Mouse (Mus musculus): ENCODE measurements around the gene Ssbp3. TPM values are rescaled to one million over a fixed set of nuclear protein-coding genes. Genes with fewer than 3 reads are reported as not detected.

Gene Ssbp3
- polyA plus RNA-seq, 1 experiment from 2014 or later, result 167 TPM

GRCm38 (mm10) chr4:106869539-106869951 is 41.0 kb upstream of the Ssbp3 start:
- Histone ChIP-seq H3K27me3 (replicated peaks; ENCODE audit: control insufficient read depth, insufficient read depth, low read length) (no peaks in the 10 kb centered on the region), H3K4me3 (replicated peaks; ENCODE audit: low read length) (no peak overlapping the region), H3K4me1 (replicated peaks; ENCODE audit: control insufficient read depth, insufficient read depth, low read length) (peaks cover 20% of the 10 kb centered on the region), H3K4me2 (ENCODE audit: low read length) (no peak overlapping the region), H3K9me3 (ENCODE audit: control insufficient read depth, low read length) (no peaks in the 10 kb centered on the region), H3K36me3 (ENCODE audit: control insufficient read depth, insufficient read depth) (no peaks in the 10 kb centered on the region), H3K27ac (ENCODE audit: low read length) (no peak overlapping the region), H3K9ac (replicated peaks; ENCODE audit: low read depth, low read length) (no peak overlapping the region)
- WGBS, result 80% methylated on average over 3 of the region's 3 CpGs
- no peak for ATAC-seq

- no peaks in the 10 kb centered on the region for H3K9me3 ChIP-seq (ENCODE audit: control insufficient read depth, low read length)
- H3K27me3 ChIP-seq (replicated peaks; ENCODE audit: control insufficient read depth, insufficient read depth, low read length), result no peaks in the 10 kb centered on the region
- no peak overlapping the region for H3K4me3 ChIP-seq (replicated peaks; ENCODE audit: low read length)
- no peak overlapping the region for H3K4me2 ChIP-seq (ENCODE audit: low read length)
- no peaks in the 10 kb centered on the region for H3K36me3 ChIP-seq (ENCODE audit: control insufficient read depth, insufficient read depth)
- ATAC-seq, result no peak
- H3K27ac ChIP-seq (ENCODE audit: low read length), result no peak overlapping the region
- peaks cover 15% of the 10 kb centered on the region for H3K4me1 ChIP-seq (replicated peaks; ENCODE audit: control insufficient read depth, insufficient read depth, low read length)
- WGBS, result 94% methylated on average over 2 of the region's 2 CpGs
- no peak overlapping the region for H3K9ac ChIP-seq (replicated peaks; ENCODE audit: low read depth, low read length)
These were observed 39.9 kb upstream of the Ssbp3 start for GRCm38 (mm10) chr4:106870556-106870955.

- H3K27me3 ChIP-seq (replicated peaks; ENCODE audit: control insufficient read depth, insufficient read depth, low read length), result no peaks in the 10 kb centered on the region
- H3K4me1 ChIP-seq (replicated peaks; ENCODE audit: control insufficient read depth, insufficient read depth, low read length), result no peaks in the 10 kb centered on the region
- no peak overlapping the region for H3K9ac ChIP-seq (replicated peaks; ENCODE audit: low read depth, low read length)
- no peaks in the 10 kb centered on the region for H3K36me3 ChIP-seq (ENCODE audit: control insufficient read depth, insufficient read depth)
- no peak overlapping the region for H3K4me3 ChIP-seq (replicated peaks; ENCODE audit: low read length)
- no peaks in the 10 kb centered on the region for H3K9me3 ChIP-seq (ENCODE audit: control insufficient read depth, low read length)
- no peak overlapping the region for H3K27ac ChIP-seq (ENCODE audit: low read length)
- H3K4me2 ChIP-seq (ENCODE audit: low read length), result no peak overlapping the region
- ATAC-seq, result no peak
- 93% methylated on average over 7 of the region's 7 CpGs for WGBS
These were observed 36.0 kb upstream of the Ssbp3 start for GRCm38 (mm10) chr4:106874501-106874900.

- Histone ChIP-seq H3K9me3 (ENCODE audit: control insufficient read depth, low read length) (no peaks in the 10 kb centered on the region), H3K27me3 (replicated peaks; ENCODE audit: control insufficient read depth, insufficient read depth, low read length) (no peaks in the 10 kb centered on the region), H3K4me2 (ENCODE audit: low read length) (no peak overlapping the region), H3K36me3 (ENCODE audit: control insufficient read depth, insufficient read depth) (no peaks in the 10 kb centered on the region), H3K4me1 (replicated peaks; ENCODE audit: control insufficient read depth, insufficient read depth, low read length) (no peaks in the 10 kb centered on the region), H3K4me3 (replicated peaks; ENCODE audit: low read length) (no peak overlapping the region), H3K27ac (ENCODE audit: low read length) (no peak overlapping the region), H3K9ac (replicated peaks; ENCODE audit: low read depth, low read length) (no peak overlapping the region)
- ATAC-seq, result no peak
- 88% methylated on average over 6 of the region's 6 CpGs for WGBS
These were observed 29.4 kb upstream of the Ssbp3 start for GRCm38 (mm10) chr4:106881101-106881500.

GRCm38 (mm10) chr4:106883149-106883548 is 27.4 kb upstream of the Ssbp3 start:
- no peaks in the 10 kb centered on the region for H3K9me3 ChIP-seq (ENCODE audit: control insufficient read depth, low read length)
- no peak overlapping the region for H3K4me3 ChIP-seq (replicated peaks; ENCODE audit: low read length)
- no peaks in the 10 kb centered on the region for H3K36me3 ChIP-seq (ENCODE audit: control insufficient read depth, insufficient read depth)
- ATAC-seq, result no peak
- H3K27me3 ChIP-seq (replicated peaks; ENCODE audit: control insufficient read depth, insufficient read depth, low read length), result no peaks in the 10 kb centered on the region
- no peak overlapping the region for H3K4me2 ChIP-seq (ENCODE audit: low read length)
- 84% methylated on average over 2 of the region's 2 CpGs for WGBS
- no peaks in the 10 kb centered on the region for H3K4me1 ChIP-seq (replicated peaks; ENCODE audit: control insufficient read depth, insufficient read depth, low read length)
- H3K9ac ChIP-seq (replicated peaks; ENCODE audit: low read depth, low read length), result no peak overlapping the region
- no peak overlapping the region for H3K27ac ChIP-seq (ENCODE audit: low read length)

GRCm38 (mm10) chr4:106886307-106887085 is 24.0 kb upstream of the Ssbp3 start:
- Histone ChIP-seq H3K9ac (replicated peaks; ENCODE audit: low read depth, low read length) (no peak overlapping the region), H3K27me3 (replicated peaks; ENCODE audit: control insufficient read depth, insufficient read depth, low read length) (no peaks in the 10 kb centered on the region), H3K36me3 (ENCODE audit: control insufficient read depth, insufficient read depth) (no peaks in the 10 kb centered on the region), H3K4me3 (replicated peaks; ENCODE audit: low read length) (no peak overlapping the region), H3K27ac (ENCODE audit: low read length) (no peak overlapping the region), H3K9me3 (ENCODE audit: control insufficient read depth, low read length) (no peaks in the 10 kb centered on the region), H3K4me1 (replicated peaks; ENCODE audit: control insufficient read depth, insufficient read depth, low read length) (no peaks in the 10 kb centered on the region), H3K4me2 (ENCODE audit: low read length) (no peak overlapping the region)
- no peak for ATAC-seq
- WGBS, result 78% methylated on average over 10 of the region's 10 CpGs

GRCm38 (mm10) chr4:106896086-106896485 is 14.4 kb upstream of the Ssbp3 start:
- 86% methylated on average over 8 of the region's 8 CpGs for WGBS
- no peak for ATAC-seq

GRCm38 (mm10) chr4:106898923-106899322 is 11.6 kb upstream of the Ssbp3 start:
- no peak overlapping the region for H3K4me3 ChIP-seq (replicated peaks; ENCODE audit: low read length)
- peak; percentile 66 for ATAC-seq
- peaks cover 4% of the 10 kb centered on the region for H3K4me1 ChIP-seq (replicated peaks; ENCODE audit: control insufficient read depth, insufficient read depth, low read length)
- H3K27ac ChIP-seq (ENCODE audit: low read length), result no peak overlapping the region
- H3K36me3 ChIP-seq (ENCODE audit: control insufficient read depth, insufficient read depth), result no peaks in the 10 kb centered on the region
- H3K4me2 ChIP-seq (ENCODE audit: low read length), result no peak overlapping the region
- WGBS, result 54% methylated on average over 5 of the region's 5 CpGs
- H3K9me3 ChIP-seq (ENCODE audit: control insufficient read depth, low read length), result no peaks in the 10 kb centered on the region
- H3K27me3 ChIP-seq (replicated peaks; ENCODE audit: control insufficient read depth, insufficient read depth, low read length), result no peaks in the 10 kb centered on the region
- H3K9ac ChIP-seq (replicated peaks; ENCODE audit: low read depth, low read length), result no peak overlapping the region

More at GRCm38 (mm10) chr4:106896086-106896485, 14.4 kb upstream of the Ssbp3 start:
- H3K4me1 ChIP-seq (replicated peaks; ENCODE audit: control insufficient read depth, insufficient read depth, low read length), result peaks cover 4% of the 10 kb centered on the region
- H3K27me3 ChIP-seq (replicated peaks; ENCODE audit: control insufficient read depth, insufficient read depth, low read length), result no peaks in the 10 kb centered on the region
- no peak overlapping the region for H3K9ac ChIP-seq (replicated peaks; ENCODE audit: low read depth, low read length)
- no peaks in the 10 kb centered on the region for H3K9me3 ChIP-seq (ENCODE audit: control insufficient read depth, low read length)
- no peak overlapping the region for H3K27ac ChIP-seq (ENCODE audit: low read length)
- H3K36me3 ChIP-seq (ENCODE audit: control insufficient read depth, insufficient read depth), result no peaks in the 10 kb centered on the region
- H3K4me2 ChIP-seq (ENCODE audit: low read length), result no peak overlapping the region
- H3K4me3 ChIP-seq (replicated peaks; ENCODE audit: low read length), result no peak overlapping the region

GRCm38 (mm10) chr4:106899471-106899870 is 11.0 kb upstream of the Ssbp3 start:
- peaks cover 4% of the 10 kb centered on the region for H3K4me1 ChIP-seq (replicated peaks; ENCODE audit: control insufficient read depth, insufficient read depth, low read length)
- H3K27ac ChIP-seq (ENCODE audit: low read length), result no peak overlapping the region
- H3K4me3 ChIP-seq (replicated peaks; ENCODE audit: low read length), result no peak overlapping the region
- no peaks in the 10 kb centered on the region for H3K36me3 ChIP-seq (ENCODE audit: control insufficient read depth, insufficient read depth)
- H3K9me3 ChIP-seq (ENCODE audit: control insufficient read depth, low read length), result no peaks in the 10 kb centered on the region
- no peak overlapping the region for H3K9ac ChIP-seq (replicated peaks; ENCODE audit: low read depth, low read length)
- no peak overlapping the region for H3K4me2 ChIP-seq (ENCODE audit: low read length)
- 92% methylated on average over 3 of the region's 3 CpGs for WGBS
- no peaks in the 10 kb centered on the region for H3K27me3 ChIP-seq (replicated peaks; ENCODE audit: control insufficient read depth, insufficient read depth, low read length)
- no peak for ATAC-seq
